ENCODE assay signal across 12 mouse cellular contexts in genomic region chr16:96148834-96149233, GRCm38 (mm10). TPM values are rescaled to one million over a fixed set of nuclear protein-coding genes. Genes with fewer than 3 reads are reported as not detected.
DNase-seq lines count a peak whose midpoint lies in the region; ATAC-seq lines count a peak whose summit lies in the region.
"Had no signal": no experiment of that assay in that cellular context is flagged by ENCODE, and none has a peak within 500 bp of the region (broad histone marks: within the 10 kb centered on the region; RNA-seq: fewer than 3 reads in every experiment).

No protein-coding gene starts in this region.

- peak overlapping the region; percentile 50 for H3K9ac ChIP-seq in heart, embryonic 13.5 days
- H3K9ac ChIP-seq in intestine, embryonic 14.5 days (ENCODE audit: low read length): peak overlapping the region; percentile 5; the same call in 1 of the 2 replicates
- H3K9ac ChIP-seq: hindbrain, embryonic 15.5 days had no signal

- ATAC-seq in heart, embryonic 13.5 days (ENCODE audit: extremely low read depth, insufficient number of reproducible peaks, low FRiP score, low TSS enrichment): no peak
- no peak for ATAC-seq in intestine, embryonic 14.5 days (replicated peaks; ENCODE audit: low FRiP score, low TSS enrichment, low read depth)
- ATAC-seq: midbrain, embryonic 16.5 days had no signal

- H3K9me3 ChIP-seq in heart, embryonic 13.5 days: no peaks in the 10 kb centered on the region
- H3K9me3 ChIP-seq in intestine, embryonic 14.5 days (ENCODE audit: control insufficient read depth, low read length): no peaks in the 10 kb centered on the region
- H3K9me3 ChIP-seq: hindbrain, embryonic 15.5 days had no signal

- no peaks in the 10 kb centered on the region for H3K27me3 ChIP-seq in heart, embryonic 13.5 days (replicated peaks)
- no peaks in the 10 kb centered on the region for H3K27me3 ChIP-seq in intestine, embryonic 14.5 days (replicated peaks; ENCODE audit: control insufficient read depth, insufficient read depth, low read length)
- H3K27me3 ChIP-seq: hindbrain, embryonic 15.5 days had no signal

- WGBS in heart, embryonic 13.5 days: 39% methylated on average over 6 of the region's 6 CpGs
- 63% methylated on average over 6 of the region's 6 CpGs for WGBS in intestine, embryonic 14.5 days

- DNase-seq in heart, postnatal 25 days (ENCODE audit: low spot score): no peak
- DNase-seq in urinary bladder, postnatal 14 days (ENCODE audit: low spot score): peak; percentile 47
- no peak for DNase-seq in urinary bladder, postnatal 25 days (ENCODE audit: low spot score)
- no peak for DNase-seq in intestine, embryonic 14.5 days (ENCODE audit: low spot score)
- DNase-seq in right cerebral cortex, postnatal 10 days (ENCODE audit: low spot score in 2 of 2): no peak
- no peak for DNase-seq in right cerebral cortex, postnatal 25 days
- DNase-seq: lung, postnatal 14 days had no signal

- peaks cover 19% of the 10 kb centered on the region for H3K36me3 ChIP-seq in heart, embryonic 13.5 days
- peaks cover 14% of the 10 kb centered on the region; the same call in 1 of the 2 replicates for H3K36me3 ChIP-seq in intestine, embryonic 14.5 days (ENCODE audit: control insufficient read depth, insufficient read depth, low read length)

- peak overlapping the region; percentile 87 for H3K27ac ChIP-seq in heart, embryonic 13.5 days (replicated peaks)
- H3K27ac ChIP-seq in intestine, embryonic 14.5 days (ENCODE audit: low read depth): peak overlapping the region; percentile 85
- H3K27ac ChIP-seq: hindbrain, embryonic 15.5 days; left cerebral cortex, adult 2 months had no signal

- H3K4me2 ChIP-seq in heart, embryonic 13.5 days: peak overlapping the region; percentile 51
- H3K4me2 ChIP-seq in intestine, embryonic 14.5 days (ENCODE audit: low read length): 0 out of 2 replicates have a peak overlapping the region, but pooled peaks have one; percentile 13
- H3K4me2 ChIP-seq: hindbrain, embryonic 15.5 days; liver, embryonic 11.5 days had no signal

- H3K4me1 ChIP-seq in heart, embryonic 13.5 days: peaks cover 56% of the 10 kb centered on the region
- peaks cover 16% of the 10 kb centered on the region for H3K4me1 ChIP-seq in intestine, embryonic 14.5 days (replicated peaks; ENCODE audit: control insufficient read depth, insufficient read depth, low read length)

- H3K4me3 ChIP-seq in heart, embryonic 13.5 days: no peak overlapping the region
- no peak overlapping the region for H3K4me3 ChIP-seq in intestine, embryonic 14.5 days (ENCODE audit: low read depth, low read length)
- H3K4me3 ChIP-seq: hindbrain, embryonic 15.5 days; left cerebral cortex, adult 2 months had no signal

- intact Hi-C loops in heart, postnatal 25 days (cut with DNase I): loop anchor here (5.0 kb wide), 2 partner anchors 67 to 102 kb away; partner anchors contain the start of gene Brwd1

RNA-seq across cellular contexts. Expression of gene Wrb, which starts 3.6 kb away (rescaled TPM):
- 64.6 and 71.2 TPM in 2 replicates for polyA plus RNA-seq in heart, embryonic 13.5 days (2015; fragmentation: Nextera tagmentation; extraction: Ambion mirVana)
- total RNA-seq in heart, postnatal 25 days (2021): 10 to 100 TPM; 14.6 to 15.8 TPM
- polyA plus RNA-seq in intestine, embryonic 14.5 days (2014; fragmentation: Nextera tagmentation; extraction: Ambion mirVana): 80.0 and 89.2 TPM in 2 replicates

RNA-seq across cellular contexts. Expression of gene Hmgn1, which starts 21.3 kb away (rescaled TPM):
- polyA plus RNA-seq in heart, embryonic 13.5 days (2015; fragmentation: Nextera tagmentation; extraction: Ambion mirVana): 348 and 374 TPM in 2 replicates
- total RNA-seq in heart, postnatal 25 days (2021): 10 to 100 TPM; 52.9 to 56.6 TPM
- 632 and 676 TPM in 2 replicates for polyA plus RNA-seq in intestine, embryonic 14.5 days (2014; fragmentation: Nextera tagmentation; extraction: Ambion mirVana)

RNA-seq across cellular contexts. Expression of gene Lca5l, which starts 43.2 kb away (rescaled TPM):
- polyA plus RNA-seq in heart, embryonic 13.5 days (2015; fragmentation: Nextera tagmentation; extraction: Ambion mirVana): 1.2 and 1.6 TPM in 2 replicates
- total RNA-seq in heart, postnatal 25 days (2021): under 1 TPM; 0.47 to 0.61 TPM
- polyA plus RNA-seq in intestine, embryonic 14.5 days (2014; fragmentation: Nextera tagmentation; extraction: Ambion mirVana): 1.1 and 1.2 TPM in 2 replicates

RNA-seq across cellular contexts. Expression of gene Sh3bgr, which starts 51.4 kb away (rescaled TPM):
- polyA plus RNA-seq in heart, embryonic 13.5 days (2015; fragmentation: Nextera tagmentation; extraction: Ambion mirVana): 520 and 554 TPM in 2 replicates
- 100 to 1,000 TPM; 413 to 439 TPM for total RNA-seq in heart, postnatal 25 days (2021)
- 29.7 and 30.9 TPM in 2 replicates for polyA plus RNA-seq in intestine, embryonic 14.5 days (2014; fragmentation: Nextera tagmentation; extraction: Ambion mirVana)
